Mouse (Mus musculus) intestine, embryonic 16.5 days (tissue): ENCODE data around the gene Igfbp4. TPM values are rescaled to one million over a fixed set of nuclear protein-coding genes. Genes with fewer than 3 reads are reported as not detected.

Experiments
- ATAC-seq: fragments of 200-750 bp; cut with Nextera tagmentation; 2 replicates; pipeline ENCODE4 v1.8.0; 2017; ENCODE audit warnings: moderate TSS enrichment, moderate library complexity
- H3K27ac ChIP-seq: fragments of 300-500 bp; sonication (generic); 2 replicates; pipeline ENCODE4 v1.5.1; 2014; ENCODE audit warnings: mild to moderate bottlenecking, low read length
- H3K27me3 ChIP-seq: fragments of 300-500 bp; sonication (generic); replicated peaks from 2 replicates; pipeline ENCODE4 v1.6.1; 2014; ENCODE audit warnings: low read length, control low read depth, mixed read lengths; ENCODE audit not compliant: control insufficient read depth, insufficient read depth
- H3K36me3 ChIP-seq: fragments of 300-500 bp; sonication (generic); 2 replicates; pipeline ENCODE4 v1.6.1; 2014; ENCODE audit warnings: low read length, control low read depth; ENCODE audit not compliant: control insufficient read depth, insufficient read depth
- H3K4me1 ChIP-seq: fragments of 300-500 bp; sonication (generic); 2 replicates; pipeline ENCODE4 v1.6.1; 2014; ENCODE audit warnings: low read length, control low read depth, mixed read lengths; ENCODE audit not compliant: control insufficient read depth, insufficient read depth
- H3K4me2 ChIP-seq: fragments of 300-500 bp; sonication (generic); 2 replicates; pipeline ENCODE4 v1.6.1; 2014; ENCODE audit warnings: low read depth, low read length, control low read depth
- H3K4me3 ChIP-seq: fragments of 300-500 bp; sonication (generic); 2 replicates; pipeline ENCODE4 v1.5.1; 2014; ENCODE audit warnings: mild to moderate bottlenecking, low read length
- H3K9ac ChIP-seq: fragments of 300-500 bp; sonication (generic); 2 replicates; pipeline ENCODE4 v1.6.1; 2014; ENCODE audit warnings: low read depth, low read length
- H3K9me3 ChIP-seq: fragments of 300-500 bp; sonication (generic); 2 replicates; pipeline ENCODE4 v1.6.1; 2016; ENCODE audit warnings: low read length, control low read depth; ENCODE audit not compliant: control insufficient read depth
- WGBS: fragments of 180-500 bp; shearing (Covaris S2); extraction: QIAGEN DNeasy Blood & Tissue Kit; methylation state at CpG from one replicate; pipeline ENCODE4 v1.1.7; 2014; 5-methylcytosine and 5-hydroxymethylcytosine counted together
- polyA plus RNA-seq: library from polyadenylated mRNA; unstranded; fragments of >200 nt; fragmentation: Nextera tagmentation; extraction: Ambion mirVana; gene quantifications from 2 replicates; pipeline ENCODE4 v1.2.1, GENCODE M21; 2015

Gene Igfbp4
- polyA plus RNA-seq: 345 and 352 TPM in 2 replicates

DNA sequence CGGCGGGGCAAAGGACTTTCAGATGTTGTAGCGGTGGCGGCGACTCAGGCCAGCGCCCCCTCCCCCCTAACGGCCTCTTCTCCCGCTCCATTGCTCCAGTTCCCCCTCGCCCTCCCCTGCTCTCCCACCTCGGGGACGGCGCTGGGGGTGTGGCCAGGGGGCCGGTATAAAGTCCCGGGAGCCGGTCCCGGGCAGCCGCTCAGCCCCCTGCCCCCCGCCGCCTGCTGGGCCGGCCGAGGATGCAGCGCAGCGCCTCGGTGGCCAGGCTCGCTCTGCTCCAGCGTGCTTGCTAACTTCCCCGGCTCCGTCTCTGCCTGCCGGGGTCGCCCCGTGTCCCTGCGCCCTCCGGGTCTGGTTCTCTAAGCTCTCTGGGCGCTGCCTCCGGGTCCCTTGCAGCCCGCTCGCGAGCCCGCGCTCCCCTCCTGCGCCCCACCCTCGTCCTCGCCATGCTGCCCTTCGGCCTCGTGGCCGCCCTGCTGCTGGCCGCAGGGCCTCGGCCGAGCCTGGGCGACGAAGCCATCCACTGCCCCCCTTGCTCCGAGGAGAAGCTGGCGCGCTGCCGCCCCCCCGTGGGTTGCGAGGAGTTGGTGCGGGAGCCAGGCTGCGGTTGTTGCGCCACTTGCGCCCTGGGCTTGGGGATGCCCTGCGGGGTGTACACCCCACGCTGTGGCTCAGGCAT lies at the start of gene Igfbp4:
Gene Igfbp4, plus strand, starts transcription at position 194 of the 679 bp plus-strand sequence.
- H3K27ac ChIP-seq: peak within 1 kb of the TSS; percentile 92
- H3K27me3 ChIP-seq: no peaks in the 10 kb centered on the region
- ATAC-seq: peak; percentile 70
- WGBS: under 1% methylated on average over 63 of the region's 63 CpGs
- H3K4me2 ChIP-seq: peak within 1 kb of the TSS; percentile 81
- peaks cover 36% of the 10 kb centered on the region for H3K4me1 ChIP-seq
- H3K4me3 ChIP-seq: peak within 1 kb of the TSS; percentile 64
- H3K9ac ChIP-seq: peak within 1 kb of the TSS; percentile 85
- H3K36me3 ChIP-seq: no peaks in the 10 kb centered on the region
- H3K9me3 ChIP-seq: no peaks in the 10 kb centered on the region

DNA sequence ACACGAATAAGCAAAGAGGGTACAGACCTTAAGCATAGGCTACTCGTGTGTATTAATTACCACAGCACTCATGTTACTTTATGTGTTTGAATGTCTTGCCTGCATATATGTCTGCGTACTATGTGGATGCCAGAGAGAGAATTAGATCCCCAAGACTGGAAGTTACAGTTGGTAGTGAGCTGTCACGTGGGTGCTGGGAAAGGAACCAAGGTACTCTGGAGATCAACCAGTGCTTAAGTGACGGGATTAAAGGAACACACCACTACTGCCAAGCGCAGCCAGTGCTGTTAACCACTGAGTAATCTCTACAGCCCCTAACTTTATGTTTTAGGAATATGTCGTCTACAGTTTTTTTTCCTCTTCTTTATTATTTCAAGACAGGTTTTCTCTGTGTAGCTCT lies 45.1 kb upstream of the Igfbp4 start:
- Histone ChIP-seq H3K4me2 (no peak overlapping the region), H3K27me3 (no peaks in the 10 kb centered on the region), H3K9me3 (no peaks in the 10 kb centered on the region), H3K9ac (no peak overlapping the region), H3K4me3 (no peak overlapping the region), H3K27ac (no peak overlapping the region), H3K4me1 (no peaks in the 10 kb centered on the region), H3K36me3 (peaks cover 35% of the 10 kb centered on the region)
- no peak for ATAC-seq
- 93% methylated on average over 7 of the region's 7 CpGs for WGBS

DNA sequence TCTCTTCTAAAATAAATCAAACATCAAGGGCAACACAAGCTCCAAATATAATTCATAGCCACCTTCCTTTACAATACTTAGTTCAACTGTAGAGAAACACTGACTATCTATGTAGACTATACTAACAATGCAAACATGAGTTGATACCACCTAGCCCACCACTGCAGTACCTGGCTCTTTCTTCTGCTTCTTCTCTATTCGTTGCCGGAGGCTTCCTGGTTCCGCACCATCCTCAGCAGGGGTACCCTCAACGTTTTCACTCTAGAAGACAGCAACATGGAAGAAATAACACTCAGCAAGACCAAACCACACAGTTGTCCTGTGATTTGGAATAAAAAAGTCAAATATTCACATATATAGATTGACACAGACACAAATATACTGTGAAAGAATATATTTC lies 43.4 kb upstream of the Igfbp4 start:
- H3K36me3 ChIP-seq: peaks cover 39% of the 10 kb centered on the region
- H3K27me3 ChIP-seq: no peaks in the 10 kb centered on the region
- no peak overlapping the region for H3K4me3 ChIP-seq
- no peak overlapping the region for H3K4me2 ChIP-seq
- ATAC-seq: no peak
- H3K9ac ChIP-seq: no peak overlapping the region
- H3K4me1 ChIP-seq: no peaks in the 10 kb centered on the region
- no peak overlapping the region for H3K27ac ChIP-seq
- no peaks in the 10 kb centered on the region for H3K9me3 ChIP-seq
- 74% methylated on average over 4 of the region's 4 CpGs for WGBS

DNA sequence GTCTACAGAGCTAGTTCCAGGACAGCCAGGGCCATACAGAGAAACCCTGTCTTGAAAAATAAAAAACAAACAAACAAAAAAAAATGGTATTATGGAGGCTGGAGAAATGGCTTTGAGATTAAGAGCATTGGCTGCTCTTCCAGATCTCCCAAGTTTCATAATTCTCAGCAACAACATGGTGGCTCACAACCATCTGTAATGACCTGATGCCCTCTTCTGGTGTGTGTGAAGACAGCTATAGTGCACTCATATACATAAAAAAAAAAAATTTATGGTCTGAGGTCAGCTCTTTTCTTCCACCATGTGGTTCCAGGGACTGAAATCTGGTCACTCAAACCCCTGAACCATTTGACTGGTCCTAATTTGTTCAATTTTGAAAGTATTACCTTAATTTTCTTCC lies 42.3 kb upstream of the Igfbp4 start:
- Histone ChIP-seq H3K36me3 (peaks cover 39% of the 10 kb centered on the region), H3K4me3 (no peak overlapping the region), H3K27me3 (no peaks in the 10 kb centered on the region), H3K4me1 (no peaks in the 10 kb centered on the region), H3K4me2 (no peak overlapping the region), H3K9ac (no peak overlapping the region), H3K27ac (no peak overlapping the region), H3K9me3 (no peaks in the 10 kb centered on the region)
- ATAC-seq: no peak

DNA sequence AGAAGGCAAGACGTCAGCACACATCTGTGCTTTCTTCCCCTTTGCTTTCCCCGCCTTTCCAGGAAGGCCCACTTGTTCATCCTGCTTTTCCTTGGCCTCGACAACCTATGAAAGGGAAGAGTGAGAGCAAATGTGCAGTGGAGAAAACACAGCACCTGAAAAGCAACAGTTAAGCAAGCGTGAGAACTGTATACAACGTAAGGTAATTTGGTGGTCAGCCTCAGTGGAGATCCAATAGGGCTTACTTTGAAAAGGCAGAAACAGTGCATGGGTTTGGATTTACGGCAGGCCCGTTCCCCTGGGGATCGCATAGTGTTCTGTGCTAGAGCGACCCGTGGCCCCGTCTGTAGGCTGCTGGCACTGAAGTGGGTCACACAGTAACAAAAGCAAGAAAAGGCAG lies 41.8 kb upstream of the Igfbp4 start:
- no peak overlapping the region for H3K4me2 ChIP-seq
- no peak overlapping the region for H3K27ac ChIP-seq
- no peak for ATAC-seq
- H3K4me3 ChIP-seq: no peak overlapping the region
- 92% methylated on average over 11 of the region's 11 CpGs for WGBS
- no peaks in the 10 kb centered on the region for H3K27me3 ChIP-seq
- H3K9me3 ChIP-seq: no peaks in the 10 kb centered on the region
- H3K4me1 ChIP-seq: no peaks in the 10 kb centered on the region
- H3K36me3 ChIP-seq: peaks cover 38% of the 10 kb centered on the region
- no peak overlapping the region for H3K9ac ChIP-seq

DNA sequence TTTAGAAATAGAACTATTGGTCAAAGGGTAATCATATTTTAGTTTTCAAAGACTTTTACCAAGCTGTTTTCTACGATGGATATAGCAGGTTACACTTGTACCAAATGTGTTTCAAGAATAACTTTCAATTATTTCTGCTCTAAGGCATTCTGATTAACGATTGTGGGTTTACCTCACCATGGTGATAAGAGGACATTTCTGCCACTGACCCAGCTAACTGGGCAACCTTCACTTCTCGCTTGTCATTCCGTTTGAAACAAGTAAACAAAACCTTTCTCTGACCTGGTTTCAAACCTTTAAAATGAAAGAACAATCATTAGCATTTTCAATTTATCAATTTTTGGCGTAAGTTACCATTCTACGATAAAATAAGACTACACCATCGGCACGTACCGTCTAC lies 34.3 kb upstream of the Igfbp4 start:
- Histone ChIP-seq H3K4me1 (no peaks in the 10 kb centered on the region), H3K4me3 (no peak overlapping the region), H3K27me3 (no peaks in the 10 kb centered on the region), H3K27ac (no peak overlapping the region), H3K9me3 (no peaks in the 10 kb centered on the region), H3K9ac (no peak overlapping the region), H3K36me3 (peaks cover 16% of the 10 kb centered on the region), H3K4me2 (no peak overlapping the region)
- ATAC-seq: no peak
- 88% methylated on average over 9 of the region's 9 CpGs for WGBS

DNA sequence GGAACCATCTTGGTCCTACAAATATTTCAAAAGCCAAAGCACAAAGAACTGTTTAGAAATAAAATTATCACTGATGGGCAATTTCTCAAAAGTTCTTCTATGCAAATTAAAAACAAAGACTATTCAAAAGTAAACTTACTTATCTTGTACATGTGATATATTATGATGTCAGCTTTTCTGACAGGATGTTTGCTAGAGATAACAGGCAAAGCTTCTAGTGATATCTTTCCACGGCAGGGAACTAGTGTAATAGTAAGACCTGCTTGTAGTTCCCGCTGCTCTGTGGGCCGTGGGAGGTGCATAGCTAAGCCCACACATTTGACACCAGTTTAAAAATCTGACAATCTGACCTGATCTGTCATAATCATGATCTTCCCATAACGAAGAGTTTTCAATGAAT lies 30.9 kb upstream of the Igfbp4 start:
- no peak overlapping the region for H3K4me3 ChIP-seq
- H3K9ac ChIP-seq: no peak overlapping the region
- 76% methylated on average over 4 of the region's 4 CpGs for WGBS
- H3K4me1 ChIP-seq: no peaks in the 10 kb centered on the region
- H3K27me3 ChIP-seq: no peaks in the 10 kb centered on the region
- ATAC-seq: no peak
- peaks cover 10% of the 10 kb centered on the region for H3K36me3 ChIP-seq
- H3K9me3 ChIP-seq: no peaks in the 10 kb centered on the region
- H3K4me2 ChIP-seq: no peak overlapping the region
- no peak overlapping the region for H3K27ac ChIP-seq

DNA sequence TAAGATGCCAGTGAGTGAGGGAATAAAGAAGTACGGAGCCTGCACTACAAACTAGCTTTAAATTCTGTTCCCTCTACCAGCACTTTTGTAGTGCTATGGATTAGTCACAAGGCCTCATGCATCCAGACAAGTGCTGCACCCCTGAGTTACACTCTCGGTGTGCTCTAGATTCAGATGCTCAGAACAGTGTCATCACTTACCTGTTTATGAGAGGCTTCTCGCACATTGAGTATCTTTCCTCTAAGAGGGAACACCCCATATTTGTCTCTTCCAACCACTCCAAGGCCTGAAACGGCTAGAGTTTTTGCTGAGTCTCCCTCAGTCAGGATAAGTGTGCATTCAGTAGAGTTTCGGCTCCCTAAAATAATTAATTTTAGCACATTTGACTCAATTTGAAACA lies 30.3 kb upstream of the Igfbp4 start:
- no peak for ATAC-seq
- Histone ChIP-seq H3K9me3 (no peaks in the 10 kb centered on the region), H3K4me2 (no peak overlapping the region), H3K36me3 (peaks cover 14% of the 10 kb centered on the region), H3K27me3 (no peaks in the 10 kb centered on the region), H3K9ac (no peak overlapping the region), H3K27ac (no peak overlapping the region), H3K4me3 (no peak overlapping the region), H3K4me1 (no peaks in the 10 kb centered on the region)
- WGBS: 93% methylated on average over 5 of the region's 5 CpGs

DNA sequence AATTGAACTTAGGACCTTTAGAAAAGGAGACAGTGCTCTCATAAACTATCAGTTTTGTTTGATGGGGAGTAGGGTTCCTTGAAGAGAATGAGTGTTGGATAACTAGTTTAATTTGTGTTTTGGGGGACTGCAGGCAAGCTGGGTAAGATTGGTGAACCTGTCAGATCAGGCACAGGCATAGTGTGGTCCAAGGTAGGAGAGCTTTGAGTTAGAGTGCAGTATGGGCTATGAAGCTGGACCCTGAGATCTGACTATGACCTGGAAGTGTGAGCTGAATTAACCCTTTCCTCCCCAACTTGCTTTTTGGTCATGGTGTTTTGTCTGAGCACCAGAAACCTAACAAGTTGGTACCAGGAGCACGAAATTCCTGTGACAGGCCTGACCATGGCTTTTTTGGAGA lies 27.2 kb upstream of the Igfbp4 start:
- no peaks in the 10 kb centered on the region for H3K27me3 ChIP-seq
- H3K36me3 ChIP-seq: peaks cover 12% of the 10 kb centered on the region
- WGBS: 89% methylated on average over 1 of the region's 1 CpGs
- no peak overlapping the region for H3K4me2 ChIP-seq
- H3K9me3 ChIP-seq: no peaks in the 10 kb centered on the region
- H3K4me1 ChIP-seq: no peaks in the 10 kb centered on the region
- no peak for ATAC-seq
- no peak overlapping the region for H3K27ac ChIP-seq
- H3K9ac ChIP-seq: no peak overlapping the region
- no peak overlapping the region for H3K4me3 ChIP-seq

DNA sequence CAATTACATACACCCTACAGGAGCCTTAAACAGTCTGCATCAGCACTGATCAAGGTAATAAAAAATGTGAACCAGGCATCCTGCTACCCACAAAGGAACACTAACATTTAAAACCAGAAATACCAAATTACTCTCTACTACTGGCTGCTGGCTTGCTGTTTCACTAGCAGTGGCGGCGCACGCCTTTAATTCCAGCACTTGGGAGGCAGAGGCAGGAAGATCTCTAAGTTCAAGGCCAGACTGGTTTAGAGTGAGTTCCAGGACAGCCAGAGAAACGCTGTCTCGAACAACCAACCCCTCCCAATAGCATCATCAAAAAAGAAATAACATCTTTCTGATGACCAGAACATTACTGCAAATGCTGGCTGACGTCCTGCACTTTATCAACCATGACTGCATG lies 21.2 kb upstream of the Igfbp4 start:
- peaks cover 12% of the 10 kb centered on the region; the same call in 1 of the 2 replicates for H3K36me3 ChIP-seq

More for the DNA sequence above, 21.2 kb upstream of the Igfbp4 start:
- Histone ChIP-seq H3K27ac (no peak overlapping the region), H3K9ac (no peak overlapping the region), H3K9me3 (no peaks in the 10 kb centered on the region), H3K4me1 (peaks cover 7% of the 10 kb centered on the region), H3K27me3 (no peaks in the 10 kb centered on the region), H3K4me2 (no peak overlapping the region), H3K4me3 (no peak overlapping the region)
- WGBS: 92% methylated on average over 6 of the region's 6 CpGs
- no peak for ATAC-seq
